Mouse (Mus musculus) stomach, postnatal 0 days (tissue): Measurements from ENCODE around the gene Tent5b. TPM values are rescaled to one million over a fixed set of nuclear protein-coding genes. Genes with fewer than 3 reads are reported as not detected.

Source experiments
- ATAC-seq: fragments of 200-750 bp; cut with Nextera tagmentation; 2 replicates; pipeline ENCODE4 v1.8.0; 2017; ENCODE audit not compliant: low FRiP score, low TSS enrichment
- DNase-seq: peaks from one replicate; pipeline ENCODE4 v3.0.0-alpha.2; 2016; ENCODE audit warnings: low spot score
- H3K27ac ChIP-seq: fragments of 300-500 bp; sonication (generic); replicated peaks from 2 replicates; pipeline ENCODE4 v1.5.1; 2014; ENCODE audit warnings: mild to moderate bottlenecking, control low read depth
- H3K27me3 ChIP-seq: fragments of 300-500 bp; sonication (generic); 2 replicates; pipeline ENCODE4 v1.6.1; 2014; ENCODE audit warnings: low read length; ENCODE audit not compliant: control insufficient read depth, insufficient read depth
- H3K36me3 ChIP-seq: fragments of 300-500 bp; sonication (generic); 2 replicates; pipeline ENCODE4 v1.6.1; 2014; ENCODE audit warnings: low read length, mixed read lengths; ENCODE audit not compliant: control insufficient read depth, insufficient read depth
- H3K4me1 ChIP-seq: fragments of 300-500 bp; sonication (generic); replicated peaks from 2 replicates; pipeline ENCODE4 v1.6.1; 2014; ENCODE audit warnings: antibody characterized with exemption; ENCODE audit not compliant: control insufficient read depth, insufficient read depth
- H3K4me2 ChIP-seq: fragments of 300-500 bp; sonication (generic); replicated peaks from 2 replicates; pipeline ENCODE4 v1.6.1; 2014; ENCODE audit warnings: low read depth, mild to moderate bottlenecking, control low read depth, moderate library complexity
- H3K4me3 ChIP-seq: fragments of 300-500 bp; sonication (generic); 2 replicates; pipeline ENCODE4 v1.5.1; 2014; ENCODE audit warnings: low read depth, low read length, control low read depth
- H3K9ac ChIP-seq: fragments of 300-500 bp; sonication (generic); 2 replicates; pipeline ENCODE4 v1.6.1; 2014; ENCODE audit warnings: mild to moderate bottlenecking, low read length, control low read depth, mixed read lengths
- H3K9me3 ChIP-seq: fragments of 300-500 bp; sonication (generic); 2 replicates; pipeline ENCODE4 v1.6.1; 2016; ENCODE audit warnings: low read length; ENCODE audit not compliant: control insufficient read depth
- CTCF ChIP-seq: IDR thresholded peaks from 2 replicates; pipeline ENCODE4 v1.5.1; 2016; ENCODE audit warnings: antibody characterized with exemption, low read depth, mild to moderate bottlenecking, moderate library complexity
- EP300 ChIP-seq: optimal IDR thresholded peaks from 2 replicates; pipeline ENCODE3; 2016; ENCODE audit warnings: antibody characterized with exemption
- WGBS: fragments of 180-500 bp; shearing (Covaris S2); extraction: QIAGEN DNeasy Blood & Tissue Kit; methylation state at CpG from one replicate; pipeline ENCODE4 v1.1.7; 2014; 5-methylcytosine and 5-hydroxymethylcytosine counted together
- polyA plus RNA-seq: library from polyadenylated mRNA; unstranded; fragments of >200 nt; fragmentation: Nextera tagmentation; extraction: Ambion mirVana; gene quantifications from 2 replicates; pipeline ENCODE4 v1.2.1, GENCODE M21; 2015

Tent5b gene
- polyA plus RNA-seq, 1 experiment from 2014 or later: 34.0 TPM

GRCm38 (mm10) chr4:133460796-133461325, 19.1 kb upstream of the Tent5b start:
- DNase-seq (no peak), ATAC-seq (no peak; the same call in 1 of the 2 replicates)
- TF ChIP-seq CTCF: 0 out of 2 replicates have a peak, but pooled peaks have one; percentile 5
- TF ChIP-seq EP300: no peak
- Histone ChIP-seq H3K4me3 (no peak overlapping the region), H3K27ac (no peak overlapping the region), H3K9me3 (no peaks in the 10 kb centered on the region), H3K9ac (no peak overlapping the region), H3K4me2 (no peak overlapping the region), H3K4me1 (no peaks in the 10 kb centered on the region), H3K27me3 (no peaks in the 10 kb centered on the region), H3K36me3 (no peaks in the 10 kb centered on the region)
- 58% methylated on average over 5 of the region's 5 CpGs for WGBS

GRCm38 (mm10) chr4:133461362-133461761, 18.6 kb upstream of the Tent5b start:
- Histone ChIP-seq H3K27me3 (no peaks in the 10 kb centered on the region), H3K27ac (no peak overlapping the region), H3K4me1 (no peaks in the 10 kb centered on the region), H3K9ac (no peak overlapping the region), H3K36me3 (no peaks in the 10 kb centered on the region), H3K4me3 (no peak overlapping the region), H3K4me2 (no peak overlapping the region), H3K9me3 (no peaks in the 10 kb centered on the region)
- WGBS: 63% methylated on average over 4 of the region's 4 CpGs
- no peak for TF ChIP-seq EP300
- TF ChIP-seq CTCF: no peak
- DNase-seq: peak; percentile 64
- peak; percentile 58 for ATAC-seq

- ATAC-seq (no peak), DNase-seq (no peak)
- 47% methylated on average over 6 of the region's 6 CpGs for WGBS
- Histone ChIP-seq H3K27ac (no peak overlapping the region), H3K4me1 (no peaks in the 10 kb centered on the region), H3K9ac (no peak overlapping the region), H3K9me3 (no peaks in the 10 kb centered on the region), H3K27me3 (no peaks in the 10 kb centered on the region), H3K4me2 (no peak overlapping the region), H3K4me3 (no peak overlapping the region), H3K36me3 (no peaks in the 10 kb centered on the region)
- no peak for TF ChIP-seq CTCF
- no peak for TF ChIP-seq EP300
These were observed 16.7 kb upstream of the Tent5b start for GRCm38 (mm10) chr4:133463184-133463583.

GRCm38 (mm10) chr4:133468080-133468479, 11.9 kb upstream of the Tent5b start:
- Histone ChIP-seq H3K9ac (peak overlapping the region; percentile 61), H3K4me1 (no peaks in the 10 kb centered on the region), H3K4me3 (peak overlapping the region; percentile 44), H3K9me3 (no peaks in the 10 kb centered on the region), H3K27ac (no peak overlapping the region), H3K27me3 (no peaks in the 10 kb centered on the region), H3K4me2 (peak overlapping the region; percentile 90), H3K36me3 (no peaks in the 10 kb centered on the region)
- DNase-seq: peak; percentile 87
- WGBS: 1% methylated on average over 25 of the region's 27 CpGs
- no peak for TF ChIP-seq EP300
- no peak for TF ChIP-seq CTCF
- ATAC-seq: peak; percentile 87

GRCm38 (mm10) chr4:133469122-133469521, 10.8 kb upstream of the Tent5b start:
- no peak for DNase-seq

GRCm38 (mm10) chr4:133471135-133471821, 8.7 kb upstream of the Tent5b start:
- ATAC-seq (no peak), DNase-seq (no peak)
- H3K9me3 ChIP-seq: no peaks in the 10 kb centered on the region
- H3K27ac ChIP-seq: no peak overlapping the region
- H3K9ac ChIP-seq: no peak overlapping the region
- no peak overlapping the region for H3K4me3 ChIP-seq
- H3K4me2 ChIP-seq: no peak overlapping the region
- WGBS: 82% methylated on average over 7 of the region's 7 CpGs
- H3K27me3 ChIP-seq: no peaks in the 10 kb centered on the region
- TF ChIP-seq CTCF (peak; percentile 38), EP300 (no peak)
- H3K36me3 ChIP-seq: no peaks in the 10 kb centered on the region
- H3K4me1 ChIP-seq: no peaks in the 10 kb centered on the region

More at GRCm38 (mm10) chr4:133469122-133469521, 10.8 kb upstream of the Tent5b start:
- WGBS: 16% methylated on average over 12 of the region's 12 CpGs
- Histone ChIP-seq H3K36me3 (no peaks in the 10 kb centered on the region), H3K27me3 (no peaks in the 10 kb centered on the region), H3K4me2 (peak overlapping the region; percentile 32), H3K9ac (no peak overlapping the region), H3K4me1 (no peaks in the 10 kb centered on the region), H3K4me3 (0 out of 2 replicates have a peak overlapping the region, but pooled peaks have one; percentile 12), H3K9me3 (no peaks in the 10 kb centered on the region), H3K27ac (no peak overlapping the region)
- peak; percentile 31; the same call in 1 of the 2 replicates for ATAC-seq
- TF ChIP-seq EP300 (no peak), CTCF (no peak)
